Mouse (Mus musculus) limb, embryonic 15.5 days (tissue): ENCODE results near the gene Kcnh1. TPM values are rescaled to one million over a fixed set of nuclear protein-coding genes. Genes with fewer than 3 reads are reported as not detected.
A peak's percentile ranks its signal among the peaks of the same experiment; 100 is the strongest.

Source experiments
- ATAC-seq: fragments of 200-750 bp; cut with Nextera tagmentation; 2 replicates; pipeline ENCODE4 v1.8.0; 2017; ENCODE audit warnings: low read depth, moderate TSS enrichment; ENCODE audit not compliant: insufficient number of reproducible peaks, low FRiP score, low TSS enrichment
- H3K27ac ChIP-seq: fragments of 300-500 bp; sonication (generic); 2 replicates; pipeline ENCODE4 v1.5.1; 2015; ENCODE audit warnings: moderate library complexity, mild to moderate bottlenecking, inconsistent platforms
- H3K27me3 ChIP-seq: fragments of 300-500 bp; sonication (generic); 2 replicates; pipeline ENCODE4 v1.6.1; 2015; ENCODE audit warnings: inconsistent platforms
- H3K36me3 ChIP-seq: fragments of 300-500 bp; sonication (generic); 2 replicates; pipeline ENCODE4 v1.6.1; 2015; ENCODE audit warnings: inconsistent platforms
- H3K4me1 ChIP-seq: fragments of 300-500 bp; sonication (generic); 2 replicates; pipeline ENCODE4 v1.6.1; 2015; ENCODE audit warnings: inconsistent platforms
- H3K4me2 ChIP-seq: fragments of 300-500 bp; sonication (generic); 2 replicates; pipeline ENCODE4 v1.6.1; 2015; ENCODE audit warnings: mild to moderate bottlenecking, inconsistent platforms
- H3K4me3 ChIP-seq: fragments of 300-500 bp; sonication (generic); 2 replicates; pipeline ENCODE4 v1.5.1; 2015; ENCODE audit warnings: mild to moderate bottlenecking, inconsistent platforms
- H3K9ac ChIP-seq: fragments of 300-500 bp; sonication (generic); 2 replicates; pipeline ENCODE4 v1.6.1; 2015; ENCODE audit warnings: inconsistent platforms
- H3K9me3 ChIP-seq: fragments of 300-500 bp; sonication (generic); 2 replicates; pipeline ENCODE4 v1.6.1; 2016; ENCODE audit warnings: inconsistent platforms
- WGBS: fragments of 180-500 bp; shearing (Covaris S2); methylation state at CpG from one replicate; pipeline ENCODE4 v1.1.7; 2015; 5-methylcytosine and 5-hydroxymethylcytosine counted together
- polyA plus RNA-seq: library from polyadenylated mRNA; unstranded; fragments of >200 nt; fragmentation: Nextera tagmentation; extraction: Ambion mirVana; gene quantifications from 2 replicates; pipeline ENCODE4 v1.2.1, GENCODE M21; 2015

The Kcnh1 gene
- polyA plus RNA-seq, 1 experiment from 2014 or later, result 0.61 TPM

GRCm38 (mm10) chr1:192421377-192422166, 231.0 kb downstream of the Kcnh1 start:
- Histone ChIP-seq H3K9me3 (no peaks in the 10 kb centered on the region), H3K4me3 (no peak overlapping the region), H3K4me1 (peaks cover 2% of the 10 kb centered on the region; the same call in 1 of the 2 replicates), H3K27me3 (no peaks in the 10 kb centered on the region), H3K36me3 (no peaks in the 10 kb centered on the region), H3K4me2 (no peak overlapping the region), H3K9ac (no peak overlapping the region), H3K27ac (no peak overlapping the region)
- WGBS, result 61% methylated on average over 14 of the region's 14 CpGs
- no peak for ATAC-seq

DNA sequence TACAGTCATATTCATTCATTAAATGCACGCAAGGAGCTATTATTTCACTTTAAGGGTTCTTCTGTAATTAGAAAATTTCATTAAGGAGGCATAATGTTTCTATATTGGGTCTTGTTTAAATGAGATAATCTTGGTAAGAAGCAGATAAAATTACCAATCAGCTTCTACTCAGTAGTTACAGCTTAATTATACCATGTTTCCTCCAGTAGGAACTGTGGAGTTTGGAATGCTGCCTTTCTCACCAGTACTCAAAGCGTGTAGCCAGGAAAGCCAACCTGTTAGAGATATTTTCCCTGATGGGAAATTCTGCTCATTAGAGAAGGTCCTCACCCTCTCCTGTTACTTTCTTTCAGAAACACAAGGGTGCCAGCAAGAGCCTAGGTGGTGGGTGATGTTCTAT, 240.8 kb downstream of the Kcnh1 start:
- Histone ChIP-seq H3K4me2 (no peak overlapping the region), H3K36me3 (no peaks in the 10 kb centered on the region), H3K27me3 (no peaks in the 10 kb centered on the region), H3K27ac (no peak overlapping the region), H3K4me3 (no peak overlapping the region), H3K9me3 (no peaks in the 10 kb centered on the region), H3K9ac (no peak overlapping the region), H3K4me1 (no peaks in the 10 kb centered on the region)
- ATAC-seq, result no peak
- 77% methylated on average over 2 of the region's 2 CpGs for WGBS

GRCm38 (mm10) chr1:192435503-192435902, 244.9 kb downstream of the Kcnh1 start:
- Histone ChIP-seq H3K36me3 (no peaks in the 10 kb centered on the region), H3K9ac (no peak overlapping the region), H3K4me1 (no peaks in the 10 kb centered on the region), H3K4me2 (no peak overlapping the region), H3K4me3 (no peak overlapping the region), H3K9me3 (no peaks in the 10 kb centered on the region), H3K27ac (no peak overlapping the region), H3K27me3 (no peaks in the 10 kb centered on the region)
- no peak for ATAC-seq
- WGBS, result 71% methylated on average over 2 of the region's 2 CpGs

GRCm38 (mm10) chr1:192439151-192439837, 248.7 kb downstream of the Kcnh1 start:
- Histone ChIP-seq H3K4me3 (no peak overlapping the region), H3K27ac (no peak overlapping the region), H3K36me3 (no peaks in the 10 kb centered on the region), H3K4me2 (no peak overlapping the region), H3K9me3 (no peaks in the 10 kb centered on the region), H3K4me1 (peaks cover 14% of the 10 kb centered on the region), H3K9ac (no peak overlapping the region), H3K27me3 (no peaks in the 10 kb centered on the region)
- ATAC-seq, result no peak
- 63% methylated on average over 6 of the region's 6 CpGs for WGBS

DNA sequence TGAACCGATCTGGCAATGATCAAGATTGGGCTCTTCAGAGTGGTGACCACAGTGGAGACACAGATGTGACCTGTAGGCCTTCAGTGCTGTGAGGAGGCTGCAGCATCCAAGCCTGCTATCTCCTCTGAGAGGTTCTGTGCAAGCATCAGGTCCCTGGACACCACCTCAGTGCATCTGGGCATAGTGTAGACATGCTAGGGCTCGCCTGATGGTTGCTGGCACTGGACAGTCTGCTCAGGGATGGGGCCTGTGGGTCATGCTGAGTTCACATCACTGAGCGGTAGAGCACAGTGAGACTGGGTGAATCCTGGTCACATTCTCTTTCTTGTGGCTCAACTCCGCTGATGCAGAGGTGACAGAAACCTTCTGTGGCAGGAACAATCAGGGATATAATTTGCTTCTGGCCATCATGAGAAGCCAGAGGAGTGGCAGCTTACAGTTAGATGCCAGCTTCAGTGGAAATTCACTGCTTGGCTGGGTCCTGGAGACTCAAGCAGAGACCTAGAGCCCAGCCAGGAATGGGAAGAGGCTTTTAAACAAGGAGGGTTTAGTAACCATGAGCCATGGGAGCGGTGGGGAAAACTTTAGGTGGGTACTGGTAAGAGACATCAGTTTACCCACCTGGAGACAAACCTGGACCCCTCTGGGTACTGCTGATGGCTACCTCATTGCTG, 252.3 kb downstream of the Kcnh1 start:
- Histone ChIP-seq H3K27ac (no peak overlapping the region), H3K4me2 (no peak overlapping the region), H3K9me3 (no peaks in the 10 kb centered on the region), H3K4me1 (peaks cover 23% of the 10 kb centered on the region), H3K27me3 (no peaks in the 10 kb centered on the region), H3K36me3 (no peaks in the 10 kb centered on the region), H3K9ac (no peak overlapping the region), H3K4me3 (no peak overlapping the region)
- WGBS, result 82% methylated on average over 5 of the region's 5 CpGs
- ATAC-seq, result no peak

- Histone ChIP-seq H3K27ac (peak overlapping the region; percentile 81), H3K36me3 (no peaks in the 10 kb centered on the region), H3K4me3 (no peak overlapping the region), H3K27me3 (no peaks in the 10 kb centered on the region), H3K4me2 (0 out of 2 replicates have a peak overlapping the region, but pooled peaks have one; percentile 6), H3K9ac (no peak overlapping the region), H3K9me3 (no peaks in the 10 kb centered on the region), H3K4me1 (peaks cover 23% of the 10 kb centered on the region)
- peak; percentile 49 for ATAC-seq
- WGBS, result 63% methylated on average over 20 of the region's 20 CpGs
Observed at GRCm38 (mm10) chr1:192443998-192444657, 253.6 kb downstream of the Kcnh1 start.

DNA sequence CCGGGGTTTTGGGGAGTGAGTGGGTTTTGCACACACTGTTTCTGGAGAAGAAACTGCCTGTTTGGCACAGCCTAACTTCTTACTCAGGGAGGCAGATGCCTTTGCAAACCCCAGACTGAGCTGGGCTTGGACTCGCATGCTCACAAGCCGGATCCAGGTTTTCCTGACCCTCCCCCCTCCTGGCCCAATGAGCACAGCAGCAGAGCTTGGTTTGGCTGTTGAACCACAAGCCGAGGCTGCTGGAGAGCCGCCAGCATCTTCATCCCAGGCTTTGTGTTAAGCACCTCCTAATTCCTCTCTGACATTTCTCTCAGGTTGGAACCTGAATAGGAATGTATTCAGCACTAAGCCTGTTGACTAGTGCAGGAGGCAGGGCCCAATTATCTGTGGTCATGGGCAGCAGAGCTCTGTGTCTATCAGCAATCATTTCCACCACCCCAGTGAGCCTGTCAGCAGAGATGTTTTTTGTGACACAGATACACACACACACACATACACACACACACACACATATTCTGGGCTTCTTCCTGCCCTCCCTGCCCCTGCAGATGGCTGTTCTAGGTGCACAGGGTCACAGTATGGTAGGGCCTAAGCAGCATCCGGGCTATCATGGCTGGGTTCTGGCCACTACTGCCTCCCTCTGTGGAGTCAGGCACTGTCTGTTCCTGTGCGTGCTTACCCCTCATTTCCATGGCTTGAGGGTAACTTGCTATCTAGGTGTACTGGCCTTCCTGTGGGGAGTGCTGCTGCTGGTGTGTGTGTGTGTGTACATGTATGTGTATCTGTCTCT, 254.3 kb downstream of the Kcnh1 start:
- ATAC-seq, result peak; percentile 85
- no peaks in the 10 kb centered on the region for H3K27me3 ChIP-seq
- no peaks in the 10 kb centered on the region for H3K9me3 ChIP-seq
- 33% methylated on average over 7 of the region's 7 CpGs for WGBS
- peak overlapping the region; percentile 81 for H3K27ac ChIP-seq
- H3K36me3 ChIP-seq, result no peaks in the 10 kb centered on the region
- peaks cover 26% of the 10 kb centered on the region for H3K4me1 ChIP-seq
- 0 out of 2 replicates have a peak overlapping the region, but pooled peaks have one; percentile 6 for H3K4me2 ChIP-seq
- no peak overlapping the region for H3K4me3 ChIP-seq
- H3K9ac ChIP-seq, result no peak overlapping the region

DNA sequence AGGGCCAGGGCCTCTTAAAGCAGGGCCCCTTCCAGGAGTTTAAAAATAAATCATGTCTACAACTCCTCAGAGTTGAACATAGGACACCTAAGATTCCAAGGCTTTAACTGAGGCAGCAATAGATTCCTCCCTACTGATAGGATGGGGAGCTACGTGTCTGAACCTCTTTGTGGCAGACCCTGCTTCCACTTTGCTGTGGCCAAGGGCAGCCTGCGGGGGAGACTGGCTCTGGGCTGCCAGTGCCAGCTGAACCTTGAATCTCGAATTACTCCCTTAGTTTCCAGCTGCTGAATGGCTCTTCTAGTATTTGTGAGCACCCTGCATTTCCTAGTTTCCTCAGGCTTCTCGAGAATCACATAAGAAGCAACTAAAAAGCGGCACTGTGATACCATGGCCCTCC, 255.6 kb downstream of the Kcnh1 start:
- Histone ChIP-seq H3K4me3 (no peak overlapping the region), H3K9me3 (no peaks in the 10 kb centered on the region), H3K27ac (no peak overlapping the region), H3K9ac (no peak overlapping the region), H3K4me2 (no peak overlapping the region), H3K4me1 (peaks cover 29% of the 10 kb centered on the region), H3K36me3 (no peaks in the 10 kb centered on the region), H3K27me3 (no peaks in the 10 kb centered on the region)
- ATAC-seq, result no peak
- WGBS, result 46% methylated on average over 5 of the region's 5 CpGs

DNA sequence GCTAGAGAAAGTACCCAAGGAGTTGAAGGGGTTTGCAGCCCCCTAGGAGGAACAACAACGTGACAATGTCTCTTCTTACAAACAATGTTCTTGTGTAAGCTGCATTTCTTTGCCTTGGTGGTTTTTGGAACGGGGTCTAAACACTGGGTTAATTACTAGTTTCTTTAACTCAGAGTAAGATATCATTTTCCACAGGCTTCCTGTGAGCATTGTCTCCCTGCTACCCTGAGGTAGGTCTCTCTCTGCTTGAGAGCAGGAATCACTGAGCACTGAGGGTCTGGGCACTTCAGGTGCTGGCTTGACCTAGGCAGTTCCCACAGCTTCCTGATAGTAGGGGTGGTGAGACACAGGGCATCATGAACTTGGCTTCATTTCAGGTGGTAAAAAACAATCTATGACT, 257.1 kb downstream of the Kcnh1 start:
- H3K27ac ChIP-seq, result no peak overlapping the region

GRCm38 (mm10) chr1:192448512-192448911, 257.9 kb downstream of the Kcnh1 start:
- no peaks in the 10 kb centered on the region for H3K9me3 ChIP-seq
- no peak overlapping the region for H3K9ac ChIP-seq
- H3K27me3 ChIP-seq, result no peaks in the 10 kb centered on the region
- no peak for ATAC-seq
- H3K27ac ChIP-seq, result no peak overlapping the region
- H3K4me3 ChIP-seq, result no peak overlapping the region
- no peak overlapping the region for H3K4me2 ChIP-seq
- no peaks in the 10 kb centered on the region for H3K36me3 ChIP-seq
- WGBS, result 61% methylated on average over 1 of the region's 1 CpGs
- peaks cover 23% of the 10 kb centered on the region for H3K4me1 ChIP-seq

More for the DNA sequence above, 257.1 kb downstream of the Kcnh1 start:
- no peak for ATAC-seq
- Histone ChIP-seq H3K4me2 (no peak overlapping the region), H3K9ac (no peak overlapping the region), H3K27me3 (no peaks in the 10 kb centered on the region), H3K4me3 (no peak overlapping the region), H3K4me1 (peaks cover 29% of the 10 kb centered on the region), H3K36me3 (no peaks in the 10 kb centered on the region), H3K9me3 (no peaks in the 10 kb centered on the region)
- WGBS, result 76% methylated on average over 2 of the region's 2 CpGs
